Mouse (Mus musculus) megakaryocyte, embryonic 14.5 days (primary cell): Measurements from ENCODE around the gene Olfr26.

Experiments used
- FLI1 ChIP-seq: IDR thresholded peaks from 2 replicates; pipeline ENCODE4 v1.6.1; 2012; ENCODE audit warnings: low read length, inconsistent platforms, mixed read lengths
- GATA1 ChIP-seq: IDR thresholded peaks from 3 replicates; pipeline ENCODE4 v1.6.1; 2012; ENCODE audit warnings: mixed read lengths, low read length, inconsistent platforms, borderline replicate concordance

DNA sequence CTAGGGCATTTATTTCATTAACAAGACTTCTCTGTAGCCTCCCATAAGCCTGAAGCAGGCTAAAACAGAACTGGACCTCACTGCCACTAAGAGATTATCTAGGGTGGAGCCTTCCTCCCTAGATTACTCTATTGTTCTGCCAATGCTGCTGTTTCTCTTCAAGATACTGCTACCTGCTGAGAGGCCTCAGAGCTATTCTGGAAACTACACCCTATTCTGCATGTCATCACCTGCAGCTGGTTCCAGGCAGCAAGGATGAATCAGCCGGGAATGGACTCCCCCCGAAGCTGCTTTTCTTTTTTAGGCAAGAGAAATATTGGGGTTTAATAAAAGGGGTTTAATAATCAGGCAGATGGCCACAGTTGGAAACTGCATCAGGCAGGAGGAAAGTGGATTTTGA is 21.8 kb upstream of the Olfr26 start:
- TF ChIP-seq GATA1 (no peak), FLI1 (no peak)
